Mouse (Mus musculus) embryo, embryonic 10 days (tissue): ENCODE data around the gene Bpgm.

ENCODE experiments used
- DNase-seq: peaks from one replicate; pipeline ENCODE4 v3.0.0-alpha.2; 2015; ENCODE audit warnings: low spot score

Gene Bpgm

GRCm38 (mm10) chr6:34483811-34484210 lies 7.8 kb downstream of the Bpgm start:
- DNase-seq = no peak

DNA sequence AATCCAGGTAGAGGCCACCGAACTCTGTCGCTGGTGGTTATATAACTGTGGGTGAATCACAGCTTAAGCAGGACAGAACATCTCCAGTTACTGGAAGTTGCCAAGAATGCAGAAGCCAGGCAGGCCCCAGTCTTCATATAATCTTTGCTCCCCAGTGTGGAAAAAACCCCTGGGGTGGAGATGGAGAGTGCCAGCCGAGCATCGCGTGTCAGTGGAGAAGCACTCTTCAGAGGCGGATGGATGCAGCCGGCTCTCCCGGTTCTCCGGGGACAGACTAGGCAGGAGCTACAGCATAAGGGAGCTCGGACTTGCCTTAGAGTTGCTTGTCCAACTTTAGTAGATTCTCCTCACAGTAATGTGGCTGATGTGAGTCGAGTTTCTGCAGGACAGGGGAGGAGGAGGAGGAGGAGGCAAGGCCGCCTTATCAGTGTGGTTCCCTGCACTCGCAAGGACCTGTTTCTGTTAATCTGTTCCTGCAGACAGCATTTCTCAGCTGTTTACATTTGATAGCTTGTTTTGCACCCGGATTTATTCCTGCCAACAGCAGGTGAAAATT lies 10.1 kb downstream of the Bpgm start:
- DNase-seq = no peak

DNA sequence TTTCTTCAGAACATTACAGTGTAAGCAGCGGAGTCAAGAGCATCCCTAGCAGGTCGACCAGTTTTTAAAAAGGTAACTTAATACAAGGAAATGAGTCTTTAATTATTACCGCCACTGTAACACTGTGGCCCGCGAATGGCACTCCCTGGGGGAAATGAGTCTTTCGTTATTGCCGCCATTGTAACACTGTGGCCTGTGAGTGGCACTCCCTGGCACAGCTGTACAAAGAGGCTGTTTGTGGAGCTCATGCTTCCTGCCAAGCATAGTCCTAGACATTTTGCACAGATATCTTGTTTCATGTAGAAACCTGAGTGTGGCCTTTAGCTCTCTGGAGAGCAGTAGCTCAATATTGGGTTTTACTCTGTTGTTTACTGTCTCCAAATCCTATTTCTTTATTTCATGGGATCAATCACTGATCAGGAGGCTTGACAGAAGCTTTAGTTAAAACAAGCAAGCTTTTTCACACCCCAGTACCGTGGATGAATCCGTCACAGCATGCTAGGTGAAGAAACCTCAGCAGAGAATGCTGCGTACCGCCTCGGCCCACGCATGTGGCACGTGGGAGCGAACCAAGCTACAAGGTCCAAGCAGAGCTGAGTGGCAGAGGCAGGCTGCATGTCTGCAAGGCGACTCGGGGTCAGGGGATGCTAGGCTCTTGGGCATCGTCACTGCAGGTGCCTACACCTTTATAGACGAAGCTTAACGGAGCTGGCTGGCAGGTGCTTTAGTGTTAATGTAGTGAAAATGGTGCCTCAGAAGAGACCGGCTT lies 17.5 kb downstream of the Bpgm start:
- DNase-seq = no peak

GRCm38 (mm10) chr6:34495140-34495551 lies 19.1 kb downstream of the Bpgm start:
- DNase-seq = no peak

- no peak for DNase-seq
These were observed 22.1 kb downstream of the Bpgm start for GRCm38 (mm10) chr6:34497991-34498625.

DNA sequence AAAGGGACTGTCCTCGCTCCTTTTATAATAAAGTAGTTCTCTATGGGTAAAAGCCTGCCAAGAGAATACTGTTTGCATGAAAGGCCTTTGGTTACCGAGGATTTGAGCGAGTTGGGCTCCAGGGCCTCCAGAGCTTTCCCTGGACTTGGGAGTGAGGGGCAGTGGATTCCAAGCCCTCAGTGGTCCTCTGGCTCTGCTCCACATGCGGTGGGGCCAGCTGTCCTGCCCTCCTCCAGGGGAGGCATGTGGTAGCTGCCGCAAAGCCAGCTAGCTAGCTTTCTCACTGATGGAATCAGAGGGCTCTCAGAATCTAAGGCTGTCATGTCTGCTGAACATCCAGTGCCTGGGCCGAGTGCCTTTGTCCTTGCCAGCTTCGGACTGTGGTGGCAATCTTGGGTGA lies 26.3 kb downstream of the Bpgm start:
- no peak for DNase-seq

- no peak for DNase-seq
These were observed 29.9 kb downstream of the Bpgm start for GRCm38 (mm10) chr6:34505957-34506356.

GRCm38 (mm10) chr6:34507581-34507980 lies 31.6 kb downstream of the Bpgm start:
- DNase-seq = no peak

DNA sequence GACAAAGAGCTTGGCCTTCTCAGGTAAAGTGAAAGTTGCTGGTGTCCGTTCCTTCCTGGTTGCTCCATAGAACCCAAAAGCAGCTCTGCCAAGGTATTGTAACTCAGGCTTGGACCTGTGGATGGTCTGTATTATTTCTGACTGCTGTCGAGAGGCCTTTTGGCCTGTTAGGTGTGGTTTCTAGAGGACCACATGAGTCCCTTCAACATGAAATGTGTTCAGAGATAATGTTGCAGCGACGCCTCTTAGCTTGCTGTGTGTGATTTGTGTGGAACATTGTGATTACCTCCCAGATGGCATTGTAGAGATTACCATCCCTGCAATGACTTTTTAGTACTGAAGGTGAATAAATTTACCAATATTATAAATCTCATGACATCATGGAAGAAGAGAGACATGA lies 32.0 kb downstream of the Bpgm start:
- no peak for DNase-seq

DNA sequence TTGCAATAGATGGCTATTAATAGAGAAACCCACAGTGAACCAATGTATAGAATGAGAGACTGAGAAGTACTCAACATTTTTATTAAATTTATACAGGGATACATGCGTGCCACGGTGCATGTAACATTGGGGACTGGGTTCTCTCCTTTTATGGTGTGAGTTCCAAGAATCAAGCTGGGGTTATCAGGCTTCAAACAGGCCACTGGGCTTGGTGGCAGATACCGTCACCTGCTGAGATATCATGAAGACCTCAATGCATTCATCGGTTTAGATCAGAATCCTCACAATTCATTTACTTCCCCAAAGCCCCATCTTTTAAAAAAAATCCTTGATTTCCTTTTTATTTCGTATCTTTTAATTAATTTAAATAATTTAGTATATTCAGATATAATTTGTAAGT lies 34.3 kb downstream of the Bpgm start:
- DNase-seq = no peak

GRCm38 (mm10) chr6:34511410-34511809 lies 35.4 kb downstream of the Bpgm start:
- peak; percentile 77 for DNase-seq

DNA sequence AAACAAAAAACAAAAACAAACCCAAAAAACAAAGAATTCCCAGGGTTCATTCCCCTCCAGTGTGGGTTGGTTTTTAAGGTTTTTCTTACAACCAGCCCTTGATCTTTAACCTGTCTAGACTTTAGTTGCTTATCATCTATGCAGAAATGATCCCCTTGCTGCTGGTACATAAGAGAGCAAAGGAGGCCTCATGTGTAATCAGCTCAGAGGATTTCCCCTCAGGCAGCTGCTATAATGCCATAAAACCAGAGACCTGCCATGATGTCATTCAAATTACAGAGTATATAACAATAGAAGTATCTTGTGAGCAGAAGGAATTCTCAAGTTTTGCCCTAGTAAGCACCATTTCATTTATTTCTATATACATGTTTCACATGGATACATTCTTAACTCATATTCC lies 36.7 kb downstream of the Bpgm start:
- no peak for DNase-seq

GRCm38 (mm10) chr6:34514655-34515054 lies 38.6 kb downstream of the Bpgm start:
- no peak for DNase-seq

DNA sequence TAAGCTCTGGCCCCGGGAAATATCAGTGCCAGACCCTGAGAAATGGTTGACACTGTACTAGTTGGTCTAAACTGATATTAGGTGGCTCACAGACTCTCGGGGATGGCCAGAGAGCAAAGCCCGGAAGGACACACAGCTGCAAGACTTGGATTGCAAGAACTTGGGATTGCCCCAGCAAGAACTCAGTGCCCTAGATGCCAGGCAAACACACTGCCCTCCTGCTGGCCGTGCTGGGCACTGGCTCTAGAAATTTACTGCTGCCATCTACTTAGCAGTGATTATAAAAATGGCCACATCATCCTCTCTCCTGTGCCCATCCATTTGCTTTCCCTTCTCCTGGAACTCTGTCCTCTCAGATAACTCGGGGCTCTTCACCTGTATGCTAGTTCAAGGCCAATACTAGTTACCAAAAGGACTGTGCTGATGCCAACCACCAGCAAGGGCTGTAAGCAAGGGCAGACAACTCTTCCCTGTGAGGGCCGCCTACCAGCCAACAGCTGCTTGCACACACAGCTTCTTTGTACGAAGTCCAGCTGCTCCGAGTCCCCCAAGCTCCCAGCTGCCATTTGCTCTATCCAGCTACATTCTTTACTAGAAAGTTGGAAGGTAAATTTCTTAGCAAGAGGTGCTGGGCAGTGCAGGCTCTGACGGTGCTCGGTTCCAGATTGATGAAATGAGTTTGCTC lies 39.2 kb downstream of the Bpgm start:
- DNase-seq = no peak

DNA sequence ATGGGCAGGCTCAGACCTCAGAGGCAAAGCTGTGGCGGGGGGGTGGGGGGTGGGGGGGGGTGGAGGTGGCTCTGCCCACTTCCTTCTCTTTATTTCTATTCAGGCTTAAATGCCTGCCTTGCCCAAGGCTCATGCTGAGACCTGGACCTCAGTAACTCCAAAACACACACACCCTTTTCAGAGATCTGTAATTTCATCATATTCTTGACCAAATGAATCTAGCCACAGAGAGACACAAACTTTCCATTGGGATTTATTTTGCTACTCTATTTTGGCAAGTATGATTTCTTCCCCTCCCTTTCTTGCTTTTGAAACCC lies 39.7 kb downstream of the Bpgm start:
- DNase-seq = no peak

GRCm38 (mm10) chr6:34517750-34518149 lies 41.7 kb downstream of the Bpgm start:
- no peak for DNase-seq

DNA sequence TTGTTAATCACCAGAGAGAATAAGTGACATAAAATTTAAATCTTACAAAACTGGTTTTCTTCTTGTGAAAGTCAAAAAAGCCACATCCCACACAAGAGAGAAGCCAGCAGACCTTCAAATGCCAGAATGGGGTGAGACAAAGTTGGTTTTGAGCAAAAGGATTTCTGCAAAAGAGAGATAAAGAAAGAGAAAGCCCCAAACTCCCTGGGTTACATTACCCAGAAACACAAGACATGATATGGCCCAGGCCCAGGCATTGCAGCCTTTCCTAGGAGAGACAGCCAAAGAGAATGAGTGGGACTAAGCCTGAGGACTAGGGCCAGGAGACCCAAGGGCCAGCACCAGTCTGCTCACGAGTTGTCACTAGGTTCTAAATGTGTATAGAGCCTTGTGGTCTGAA lies 43.1 kb downstream of the Bpgm start:
- DNase-seq = no peak

DNA sequence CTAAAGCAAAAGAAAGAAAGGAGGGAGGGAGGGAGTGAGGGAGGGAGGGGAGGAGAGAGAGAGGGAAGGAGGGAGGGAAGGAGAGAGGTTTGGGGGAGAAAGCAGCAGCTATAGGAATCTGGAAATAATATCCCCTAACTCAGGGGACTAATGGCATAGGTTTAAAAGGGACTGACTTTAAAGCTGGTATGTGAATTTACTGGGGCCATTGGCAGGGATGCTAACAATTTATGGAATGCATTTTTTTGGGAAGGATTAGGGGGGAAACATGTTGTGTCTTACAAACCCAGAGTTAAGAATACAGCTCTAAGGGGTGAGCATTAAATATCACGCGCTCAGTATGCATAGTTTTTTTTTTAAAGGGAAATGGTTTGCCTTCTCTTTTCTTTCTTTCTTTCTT lies 44.5 kb downstream of the Bpgm start:
- no peak for DNase-seq

DNA sequence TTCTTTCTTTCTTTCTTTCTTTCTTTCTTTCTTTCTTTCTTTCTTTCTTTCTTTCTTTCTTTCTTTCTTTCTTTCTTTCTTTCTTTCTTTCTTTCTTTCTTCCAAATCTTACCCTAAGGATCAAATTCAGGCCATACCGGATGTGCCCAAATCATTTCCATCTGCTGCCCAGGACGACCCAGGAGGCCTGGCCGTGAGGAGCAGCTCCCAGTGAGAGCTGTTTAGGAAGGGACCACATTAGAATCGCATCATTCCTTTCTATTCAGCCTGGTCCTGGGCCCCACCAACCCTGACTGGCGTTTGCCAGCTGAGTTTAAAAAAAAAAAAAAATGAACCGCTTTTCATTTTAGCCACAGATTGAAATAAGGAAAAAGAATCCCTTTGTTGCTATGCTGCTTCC lies 44.9 kb downstream of the Bpgm start:
- DNase-seq = peak; percentile 69

DNA sequence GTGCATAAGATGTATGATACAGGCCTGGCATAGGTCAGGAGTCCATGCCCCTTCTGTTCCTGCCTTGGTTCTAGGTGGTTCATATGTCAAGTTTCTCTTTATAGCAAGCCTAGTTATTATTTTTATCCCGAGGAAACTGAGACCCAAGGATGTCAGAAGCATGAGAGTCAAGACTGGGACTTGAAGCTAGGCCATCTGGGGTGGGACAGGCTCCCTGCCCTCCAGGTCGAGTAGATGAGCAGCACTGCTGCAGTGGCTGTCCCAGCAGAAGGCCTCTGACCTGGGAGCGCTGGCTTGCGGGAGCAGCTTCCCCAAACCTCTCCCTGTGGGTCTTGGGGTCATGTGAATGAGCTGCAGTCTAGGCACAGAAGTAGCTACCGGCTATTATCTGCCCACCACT lies 47.5 kb downstream of the Bpgm start:
- DNase-seq = no peak

GRCm38 (mm10) chr6:34525499-34525924 lies 49.5 kb downstream of the Bpgm start:
- DNase-seq = no peak

- no peak for DNase-seq
These were observed 49.9 kb downstream of the Bpgm start for GRCm38 (mm10) chr6:34525927-34526326.

GRCm38 (mm10) chr6:34526389-34526788 lies 50.4 kb downstream of the Bpgm start:
- no peak for DNase-seq
